Mouse (Mus musculus): ENCODE results near the gene Bnc2.

DNA sequence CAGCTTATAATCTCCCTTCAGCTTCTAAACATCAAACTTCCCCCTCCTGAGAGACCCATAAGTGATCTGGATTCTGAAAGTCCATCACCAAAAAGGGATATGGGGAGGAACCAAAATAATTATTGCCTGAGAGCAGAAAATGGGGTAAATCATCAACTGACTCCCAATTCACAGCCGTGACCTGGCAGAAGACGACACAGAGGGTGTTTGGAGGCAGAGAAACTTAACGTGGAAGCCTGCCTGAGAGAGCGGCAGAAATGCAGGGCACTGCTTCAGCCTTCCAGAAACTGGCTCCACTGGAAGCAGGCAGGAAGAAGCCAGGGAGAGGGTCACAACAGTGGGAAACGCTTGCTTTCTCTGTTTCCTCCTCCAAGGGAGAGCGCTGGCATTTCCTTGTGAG, 35.9 kb downstream of the Bnc2 start:
- TF ChIP-seq CTCF (IDR thresholded peaks at IDR 0.05; ENCODE audit: extremely low read depth, insufficient read depth, low read length): no peak
- TF ChIP-seq POLR2A (IDR thresholded peaks at IDR 0.05; ENCODE audit: extremely low read depth, insufficient read depth, low read length): no peak
